Mouse (Mus musculus) adrenal gland, adult (tissue): ENCODE measurements around the gene Actr1b.
A peak's percentile ranks its signal among the peaks of the same experiment; 100 is the strongest.
"Not testable (repeated sequence)": the region's sequence is repeated elsewhere in the genome, so short reads cannot be mapped to it uniquely, and the experiment has no call there.

Experiments
- DNase-seq, 2 experiments: peaks; one replicate each; pipeline ENCODE4 v3.0.0; 2022 to 2023; ENCODE audit warnings: low spot score in 1 of 2; ENCODE audit not compliant: inconsistent age in 2 of 2

Gene Actr1b

GRCm38 (mm10) chr1:36707166-36707565 is 7.1 kb downstream of the Actr1b start:
- no peak for DNase-seq

DNA sequence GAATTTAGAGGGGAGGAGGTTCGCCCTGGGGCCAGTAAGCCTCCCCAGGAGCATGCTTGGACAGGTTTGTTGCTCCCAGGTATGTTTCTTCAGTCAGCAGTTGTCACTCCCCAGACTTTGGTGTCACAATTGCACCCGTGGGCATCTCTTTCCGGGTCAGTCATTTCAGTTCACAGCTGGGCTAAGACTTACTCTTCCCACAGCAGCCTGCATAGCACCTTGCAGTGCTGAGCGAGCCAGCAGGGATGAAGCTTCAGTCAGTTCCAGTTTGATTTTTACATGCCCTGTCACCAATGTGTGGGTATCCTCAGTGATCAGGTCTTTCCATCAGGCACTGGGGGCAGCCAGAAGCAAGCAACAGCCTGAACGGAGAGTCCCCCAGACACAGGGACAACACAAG is 17.2 kb downstream of the Actr1b start:
- no peak for DNase-seq

- peak in 1 of 2 experiments; percentile 60 for DNase-seq
Measured at GRCm38 (mm10) chr1:36696411-36696810, 17.8 kb downstream of the Actr1b start.

- DNase-seq: no peak
Measured at GRCm38 (mm10) chr1:36694871-36695270, 19.4 kb downstream of the Actr1b start.

DNA sequence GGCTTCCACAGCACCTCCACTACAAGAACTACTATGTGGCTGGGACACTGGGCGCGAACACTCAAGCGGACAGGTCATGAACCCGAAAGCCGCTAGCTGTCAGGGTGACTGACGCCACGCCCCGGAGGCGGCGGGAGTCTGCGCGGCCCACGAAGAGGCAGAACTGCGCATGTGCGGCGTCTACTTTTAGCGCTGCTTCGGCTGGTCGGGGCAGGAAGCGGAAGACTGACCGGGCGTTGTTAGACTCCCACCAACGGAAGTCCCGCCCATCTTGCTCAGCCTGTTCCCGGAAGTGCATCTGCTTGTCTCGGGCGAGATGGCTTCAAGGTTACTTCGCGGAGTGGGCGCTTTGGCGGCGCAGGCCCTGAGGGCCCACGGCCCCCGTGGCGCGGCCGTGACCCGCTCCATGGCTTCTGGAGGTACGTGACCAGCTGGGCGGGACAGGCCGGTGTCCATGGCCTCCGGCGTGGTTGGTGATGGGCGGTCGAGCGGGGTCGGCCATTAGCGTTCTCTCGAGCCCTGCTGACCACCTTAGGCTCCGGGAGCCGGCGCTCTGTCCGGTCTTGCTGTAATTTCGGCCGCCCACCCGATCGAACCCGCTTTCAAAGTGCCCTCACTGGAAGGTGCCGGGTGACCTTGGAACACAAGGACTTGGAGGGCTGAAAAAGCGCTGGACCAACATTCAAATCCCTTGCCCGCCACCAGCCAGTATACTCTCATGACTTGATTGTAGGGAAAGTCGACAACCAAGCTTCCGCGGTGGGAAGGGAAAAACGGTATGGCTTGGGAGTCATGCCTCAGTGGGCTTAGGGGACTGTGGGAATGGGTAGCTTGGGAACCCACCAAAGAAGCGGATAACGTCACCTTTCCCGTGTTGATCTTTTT is 22.7 kb downstream of the Actr1b start, which contains the start of gene Cox5b:
Gene Cox5b (plus strand): TSS at position 179 of the 885 bp plus-strand sequence.
- DNase-seq: peak; percentile 98

- peak in 1 of 2 experiments; percentile 51 for DNase-seq
Measured at GRCm38 (mm10) chr1:36690671-36691235, 23.5 kb downstream of the Actr1b start.

- peak; percentile 81 to 92 for DNase-seq
Measured at GRCm38 (mm10) chr1:36683810-36684467, 30.3 kb downstream of the Actr1b start.

DNA sequence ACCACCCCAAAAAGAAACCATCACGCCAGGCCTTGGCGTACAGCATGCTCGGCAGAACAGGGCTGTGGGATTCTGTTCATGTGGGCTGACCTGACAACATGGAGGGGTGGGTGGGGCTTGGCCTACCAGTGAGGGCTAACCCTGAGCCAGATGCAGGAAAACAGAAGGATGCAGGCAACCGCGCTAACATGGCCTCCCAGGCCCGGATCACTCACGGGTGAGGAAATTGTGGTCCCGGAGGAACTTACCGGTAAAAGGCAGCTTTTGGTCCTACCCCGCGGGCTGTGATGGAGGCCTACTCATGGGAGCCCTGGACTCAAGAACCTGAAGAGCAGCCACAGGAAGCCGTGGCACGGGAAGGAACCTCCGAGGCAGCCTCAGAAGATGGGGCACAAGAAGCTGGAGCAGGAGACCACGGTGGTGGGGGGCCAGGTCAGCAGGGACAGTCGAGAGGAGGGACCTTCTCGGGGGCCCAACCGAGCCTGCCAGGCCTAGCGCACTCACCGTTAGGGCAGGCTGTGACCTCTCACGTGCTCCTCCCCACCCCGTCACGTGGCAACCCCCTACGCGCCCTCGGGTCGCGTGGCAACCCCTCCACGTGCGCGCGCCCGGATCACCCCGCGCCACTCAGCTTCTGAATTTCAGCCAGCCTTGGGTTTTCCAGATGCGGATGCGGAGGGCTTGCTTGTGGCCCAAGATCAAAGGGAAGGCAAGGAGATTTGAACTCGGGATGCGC is 31.4 kb downstream of the Actr1b start, which contains the start of gene Fam178b:
Gene Fam178b (minus strand): TSS at position 564 of the 736 bp plus-strand sequence.
- no peak for DNase-seq

- no peak for DNase-seq
Measured at GRCm38 (mm10) chr1:36680893-36681292, 33.3 kb downstream of the Actr1b start.

GRCm38 (mm10) chr1:36674936-36675335 is 39.3 kb downstream of the Actr1b start:
- no peak for DNase-seq

DNA sequence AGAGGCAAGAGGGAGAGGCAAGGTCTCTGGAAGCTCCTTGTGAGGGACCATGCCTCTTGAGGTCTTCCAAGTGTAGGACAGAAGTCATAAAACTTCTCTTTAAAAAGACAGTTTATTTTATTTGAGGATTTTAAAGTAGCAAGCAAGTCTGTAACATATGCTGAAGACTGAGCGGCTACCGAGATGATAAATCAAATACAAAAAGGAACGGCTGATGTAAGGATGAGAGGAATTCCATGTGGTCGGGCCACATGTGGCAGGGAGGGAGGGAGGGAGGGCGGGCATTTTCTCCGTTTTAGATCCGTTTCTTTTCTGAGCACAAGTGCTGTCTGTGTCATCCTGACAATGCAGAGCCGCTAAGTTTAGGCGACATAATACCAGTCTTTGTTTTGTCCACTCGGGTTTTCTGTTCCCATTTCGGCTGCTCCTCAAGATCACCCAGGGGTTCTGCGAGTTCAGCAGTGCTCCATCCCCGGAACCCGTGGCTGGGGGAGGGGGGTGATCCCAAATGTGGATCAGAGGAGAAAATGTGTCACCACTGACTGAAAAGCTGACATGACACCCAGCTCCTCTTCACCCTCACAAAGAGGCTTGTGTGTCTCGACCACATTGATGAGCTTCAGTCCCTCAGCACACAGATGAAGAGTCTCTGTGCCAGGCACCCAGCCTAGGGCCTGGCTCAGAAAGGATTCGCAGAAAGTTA is 41.4 kb downstream of the Actr1b start:
- no peak for DNase-seq

- no peak for DNase-seq
Measured at GRCm38 (mm10) chr1:36671260-36671659, 43.0 kb downstream of the Actr1b start.

DNA sequence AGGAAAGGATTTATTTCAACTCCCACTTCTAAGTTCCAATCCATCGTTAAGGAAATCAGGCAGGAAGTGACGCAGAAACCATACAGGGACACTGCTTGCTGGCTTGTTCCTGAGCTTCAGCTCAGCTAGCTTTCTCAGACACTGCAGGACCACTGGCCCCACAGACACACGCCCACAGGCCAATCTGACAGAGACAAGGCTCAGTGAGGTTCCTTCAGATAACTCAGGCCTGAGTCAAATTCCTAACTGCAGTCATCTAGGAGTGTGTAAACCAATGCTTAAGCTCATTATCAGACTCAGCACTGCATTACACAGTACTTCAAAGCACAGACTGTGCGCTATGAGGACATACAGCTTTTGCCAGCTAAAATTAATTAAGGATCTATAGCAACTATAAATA is 44.0 kb downstream of the Actr1b start:
- no peak for DNase-seq

GRCm38 (mm10) chr1:36668007-36668406 is 46.2 kb downstream of the Actr1b start:
- DNase-seq: not testable (repeated sequence)

- no peak for DNase-seq
Measured at GRCm38 (mm10) chr1:36665934-36666333, 48.3 kb downstream of the Actr1b start.

- no peak for DNase-seq
Measured at GRCm38 (mm10) chr1:36665165-36665723, 49.0 kb downstream of the Actr1b start.

DNA sequence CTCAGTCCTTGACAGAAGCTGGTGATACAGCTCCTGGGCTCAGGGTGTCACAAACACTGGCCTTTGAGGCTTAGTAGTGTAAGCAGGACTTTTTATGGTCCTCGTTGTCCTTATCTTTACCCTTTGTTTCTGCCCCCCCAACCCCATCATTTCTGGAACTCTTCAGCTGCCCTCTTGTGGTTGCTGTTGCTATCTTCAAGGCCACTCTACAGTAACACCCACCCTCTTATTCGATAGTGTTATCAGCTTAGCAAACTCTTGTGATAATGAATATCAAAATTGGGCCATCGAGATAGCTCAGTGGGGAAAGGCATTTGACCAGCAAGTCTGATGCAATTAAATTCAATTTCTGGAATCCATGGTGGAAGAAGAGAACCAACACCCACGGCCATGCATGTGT is 49.8 kb downstream of the Actr1b start:
- peak; percentile 21 to 61 for DNase-seq

DNA sequence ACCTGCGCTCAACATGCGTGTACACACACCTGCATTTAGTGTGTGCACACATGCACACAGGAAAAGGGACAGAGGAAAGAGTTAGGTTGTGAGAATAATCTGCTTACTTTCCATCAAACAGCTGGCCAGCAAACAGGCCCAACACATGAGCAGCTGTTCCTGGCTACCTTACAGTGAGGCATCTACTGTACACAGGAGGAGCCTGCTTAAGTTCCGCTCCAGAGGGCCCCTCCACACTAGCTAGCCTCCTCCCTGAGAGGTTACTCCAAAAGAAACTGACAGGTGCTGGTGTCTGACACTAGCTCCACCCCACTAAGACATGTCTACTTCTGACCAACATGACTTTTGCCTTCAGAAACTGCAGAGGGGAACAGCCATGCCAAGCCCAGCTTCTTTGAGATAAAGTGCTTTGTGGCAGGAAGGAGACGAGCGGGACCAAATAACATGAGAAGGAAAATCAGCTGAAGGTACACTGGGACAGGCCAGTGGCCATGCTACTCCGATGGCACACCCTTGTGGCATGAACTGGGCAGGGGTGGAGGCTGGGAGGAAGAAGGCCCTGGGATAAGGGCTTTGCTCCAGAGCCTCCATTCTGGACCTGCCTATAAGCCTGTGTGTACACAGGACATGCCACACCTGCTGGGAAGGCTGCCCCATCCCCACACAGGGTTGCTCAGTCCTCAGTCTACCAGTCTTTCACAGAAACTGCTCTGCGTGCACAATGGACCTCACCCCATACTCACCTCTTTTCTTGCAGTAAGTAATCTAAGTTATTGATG is 55.4 kb downstream of the Actr1b start:
- DNase-seq: no peak

DNA sequence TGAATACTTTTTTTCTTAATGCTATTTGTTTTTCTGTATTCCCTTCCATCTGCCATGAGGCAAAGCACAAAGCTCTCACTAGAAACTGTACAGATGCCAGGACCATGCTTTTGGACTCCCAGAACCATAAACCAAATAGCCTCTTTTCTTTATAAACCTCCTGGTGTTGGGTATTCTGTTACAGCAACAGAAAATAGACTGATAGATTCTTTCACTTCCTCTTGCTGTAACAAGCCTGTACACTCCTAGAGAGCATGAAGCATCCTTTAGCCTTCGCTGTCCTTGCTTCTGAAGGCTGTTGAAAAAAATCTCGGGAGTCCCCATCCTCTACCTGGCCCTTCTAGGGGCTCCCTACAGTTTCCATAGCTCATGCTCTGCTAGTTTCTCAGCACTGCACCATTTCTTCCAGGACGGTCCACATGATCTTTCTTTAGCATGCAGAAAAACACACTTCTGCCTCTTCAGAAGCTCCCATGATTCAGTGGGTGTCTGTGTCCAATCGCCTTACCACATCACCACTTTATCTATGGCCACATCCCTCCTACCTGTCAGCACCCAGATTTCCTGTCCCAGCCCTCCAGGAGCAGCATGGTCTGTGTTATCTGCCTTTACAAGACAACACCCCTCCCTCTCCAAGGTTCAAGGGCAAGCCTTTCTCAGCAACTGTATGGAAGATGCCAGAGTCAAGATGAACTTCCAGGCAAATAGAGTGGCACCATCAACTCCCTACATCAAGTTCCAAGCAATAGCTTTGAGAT is 56.4 kb downstream of the Actr1b start:
- no peak for DNase-seq
